Mouse (Mus musculus) hindbrain, embryonic 12.5 days (tissue): ENCODE data around the gene Sema3d. TPM values are rescaled to one million over a fixed set of nuclear protein-coding genes. Genes with fewer than 3 reads are reported as not detected.

Source experiments
- ATAC-seq: fragments of 200-750 bp; cut with Nextera tagmentation; 2 replicates; pipeline ENCODE4 v1.8.0; 2017; ENCODE audit warnings: moderate TSS enrichment; ENCODE audit not compliant: low FRiP score
- H3K27ac ChIP-seq: fragments of 300-500 bp; sonication (generic); 2 replicates; pipeline ENCODE4 v1.5.1; 2016; ENCODE audit warnings: mild to moderate bottlenecking
- H3K27me3 ChIP-seq: fragments of 300-500 bp; sonication (generic); 2 replicates; pipeline ENCODE4 v1.6.1; 2016; ENCODE audit warnings: mild to moderate bottlenecking
- H3K36me3 ChIP-seq: fragments of 300-500 bp; sonication (generic); 2 replicates; pipeline ENCODE4 v1.6.1; 2016; ENCODE audit warnings: mild to moderate bottlenecking
- H3K4me1 ChIP-seq: fragments of 300-500 bp; sonication (generic); 2 replicates; pipeline ENCODE4 v1.6.1; 2016
- H3K4me2 ChIP-seq: fragments of 300-500 bp; sonication (generic); replicated peaks from 2 replicates; pipeline ENCODE4 v1.6.1; 2016; ENCODE audit warnings: mild to moderate bottlenecking
- H3K4me3 ChIP-seq: fragments of 300-500 bp; sonication (generic); 2 replicates; pipeline ENCODE4 v1.5.1; 2016; ENCODE audit warnings: mild to moderate bottlenecking
- H3K9ac ChIP-seq: fragments of 300-500 bp; sonication (generic); 2 replicates; pipeline ENCODE4 v1.6.1; 2016; ENCODE audit warnings: mild to moderate bottlenecking, moderate library complexity
- H3K9me3 ChIP-seq: fragments of 300-500 bp; sonication (generic); replicated peaks from 2 replicates; pipeline ENCODE4 v1.6.1; 2016; ENCODE audit warnings: mild to moderate bottlenecking
- WGBS: fragments of 180-500 bp; shearing (Covaris S2); methylation state at CpG from one replicate; pipeline ENCODE4 v1.1.7; 2016; 5-methylcytosine and 5-hydroxymethylcytosine counted together
- polyA plus RNA-seq: library from polyadenylated mRNA; unstranded; fragments of >200 nt; fragmentation: Nextera tagmentation; extraction: Ambion mirVana; gene quantifications from 2 replicates; pipeline ENCODE4 v1.2.1, GENCODE M21; 2016

The Sema3d gene
- polyA plus RNA-seq, 1 experiment from 2014 or later = 5.4 TPM

- whole genome bisulfite sequencing = 89% methylated on average over 4 of the region's 4 CpGs
- no peak overlapping the region for H3K4me3 ChIP-seq
- no peaks in the 10 kb centered on the region for H3K36me3 ChIP-seq
- no peak for ATAC-seq
- no peaks in the 10 kb centered on the region for H3K9me3 ChIP-seq
- no peak overlapping the region for H3K9ac ChIP-seq
- no peaks in the 10 kb centered on the region for H3K4me1 ChIP-seq
- no peaks in the 10 kb centered on the region for H3K27me3 ChIP-seq
- H3K4me2 ChIP-seq = no peak overlapping the region
- no peak overlapping the region for H3K27ac ChIP-seq
These were observed 132.1 kb downstream of the Sema3d start for GRCm38 (mm10) chr5:12515283-12515682.

GRCm38 (mm10) chr5:12525235-12525767, 142.1 kb downstream of the Sema3d start:
- Histone ChIP-seq H3K36me3 (no peaks in the 10 kb centered on the region), H3K4me3 (no peak overlapping the region), H3K4me2 (no peak overlapping the region), H3K27me3 (no peaks in the 10 kb centered on the region), H3K27ac (no peak overlapping the region), H3K4me1 (no peaks in the 10 kb centered on the region), H3K9me3 (no peaks in the 10 kb centered on the region), H3K9ac (no peak overlapping the region)
- ATAC-seq = no peak
- whole genome bisulfite sequencing = 13% methylated on average over 4 of the region's 4 CpGs

- H3K4me1 ChIP-seq = no peaks in the 10 kb centered on the region
These were observed 145.4 kb downstream of the Sema3d start for GRCm38 (mm10) chr5:12528596-12528995.

GRCm38 (mm10) chr5:12529771-12530170, 146.6 kb downstream of the Sema3d start:
- ATAC-seq = peak; percentile 54; the same call in 1 of the 2 replicates
- no peaks in the 10 kb centered on the region for H3K4me1 ChIP-seq
- WGBS = 23% methylated on average over 1 of the region's 1 CpGs
- no peaks in the 10 kb centered on the region for H3K27me3 ChIP-seq
- H3K36me3 ChIP-seq = no peaks in the 10 kb centered on the region
- H3K27ac ChIP-seq = no peak overlapping the region
- H3K9ac ChIP-seq = no peak overlapping the region
- H3K4me2 ChIP-seq = no peak overlapping the region
- no peaks in the 10 kb centered on the region for H3K9me3 ChIP-seq
- H3K4me3 ChIP-seq = no peak overlapping the region

More at GRCm38 (mm10) chr5:12528596-12528995, 145.4 kb downstream of the Sema3d start:
- Histone ChIP-seq H3K27me3 (no peaks in the 10 kb centered on the region), H3K9ac (no peak overlapping the region), H3K36me3 (no peaks in the 10 kb centered on the region), H3K9me3 (no peaks in the 10 kb centered on the region), H3K4me3 (no peak overlapping the region), H3K27ac (no peak overlapping the region), H3K4me2 (no peak overlapping the region)
- no peak for ATAC-seq
- WGBS = 94% methylated on average over 2 of the region's 2 CpGs

GRCm38 (mm10) chr5:12541268-12541667, 158.1 kb downstream of the Sema3d start:
- Histone ChIP-seq H3K4me3 (no peak overlapping the region), H3K4me1 (no peaks in the 10 kb centered on the region), H3K27me3 (no peaks in the 10 kb centered on the region), H3K36me3 (no peaks in the 10 kb centered on the region), H3K9ac (no peak overlapping the region), H3K27ac (no peak overlapping the region), H3K4me2 (no peak overlapping the region), H3K9me3 (no peaks in the 10 kb centered on the region)
- 34% methylated on average over 2 of the region's 2 CpGs for WGBS
- no peak for ATAC-seq

- no peaks in the 10 kb centered on the region for H3K4me1 ChIP-seq
- H3K9ac ChIP-seq = no peak overlapping the region
- H3K27ac ChIP-seq = no peak overlapping the region
- 93% methylated on average over 8 of the region's 8 CpGs for WGBS
- H3K9me3 ChIP-seq = no peaks in the 10 kb centered on the region
- ATAC-seq = no peak
- H3K4me3 ChIP-seq = no peak overlapping the region
- no peaks in the 10 kb centered on the region for H3K27me3 ChIP-seq
- H3K4me2 ChIP-seq = no peak overlapping the region
- H3K36me3 ChIP-seq = no peaks in the 10 kb centered on the region
These were observed 166.0 kb downstream of the Sema3d start for GRCm38 (mm10) chr5:12549046-12549669.

GRCm38 (mm10) chr5:12555401-12555800, 172.2 kb downstream of the Sema3d start:
- H3K36me3 ChIP-seq = no peaks in the 10 kb centered on the region
- H3K4me3 ChIP-seq = no peak overlapping the region
- no peak overlapping the region for H3K27ac ChIP-seq
- H3K4me1 ChIP-seq = no peaks in the 10 kb centered on the region
- H3K9ac ChIP-seq = no peak overlapping the region
- no peaks in the 10 kb centered on the region for H3K9me3 ChIP-seq
- H3K4me2 ChIP-seq = no peak overlapping the region
- no peaks in the 10 kb centered on the region for H3K27me3 ChIP-seq
- no peak for ATAC-seq
- 87% methylated on average over 3 of the region's 3 CpGs for WGBS

GRCm38 (mm10) chr5:12557889-12558288, 174.7 kb downstream of the Sema3d start:
- no peak overlapping the region for H3K4me3 ChIP-seq
- H3K36me3 ChIP-seq = no peaks in the 10 kb centered on the region
- 55% methylated on average over 2 of the region's 2 CpGs for WGBS
- H3K4me1 ChIP-seq = no peaks in the 10 kb centered on the region
- H3K4me2 ChIP-seq = no peak overlapping the region
- ATAC-seq = no peak
- H3K27me3 ChIP-seq = no peaks in the 10 kb centered on the region
- H3K9me3 ChIP-seq = no peaks in the 10 kb centered on the region
- no peak overlapping the region for H3K9ac ChIP-seq
- H3K27ac ChIP-seq = no peak overlapping the region

- no peak for ATAC-seq
- no peaks in the 10 kb centered on the region for H3K4me1 ChIP-seq
- no peaks in the 10 kb centered on the region for H3K36me3 ChIP-seq
- H3K27ac ChIP-seq = no peak overlapping the region
- no peak overlapping the region for H3K9ac ChIP-seq
- H3K4me3 ChIP-seq = no peak overlapping the region
- H3K4me2 ChIP-seq = no peak overlapping the region
- no peaks in the 10 kb centered on the region for H3K27me3 ChIP-seq
- 21% methylated on average over 2 of the region's 2 CpGs for WGBS
- H3K9me3 ChIP-seq = no peaks in the 10 kb centered on the region
These were observed 178.6 kb downstream of the Sema3d start for GRCm38 (mm10) chr5:12561740-12562139.

- H3K4me1 ChIP-seq = no peaks in the 10 kb centered on the region
- no peak overlapping the region for H3K9ac ChIP-seq
- no peak overlapping the region for H3K4me2 ChIP-seq
- no peaks in the 10 kb centered on the region for H3K36me3 ChIP-seq
- H3K27ac ChIP-seq = no peak overlapping the region
- 37% methylated on average over 5 of the region's 5 CpGs for WGBS
- ATAC-seq = 0 out of 2 replicates have a peak, but pooled peaks have one; percentile 65
- H3K9me3 ChIP-seq = no peaks in the 10 kb centered on the region
- H3K4me3 ChIP-seq = no peak overlapping the region
- no peaks in the 10 kb centered on the region for H3K27me3 ChIP-seq
These were observed 179.0 kb downstream of the Sema3d start for GRCm38 (mm10) chr5:12562204-12562603.

GRCm38 (mm10) chr5:12563132-12563531, 179.9 kb downstream of the Sema3d start:
- no peak overlapping the region for H3K4me2 ChIP-seq
- ATAC-seq = no peak
- no peaks in the 10 kb centered on the region for H3K36me3 ChIP-seq
- no peak overlapping the region for H3K27ac ChIP-seq
- H3K4me1 ChIP-seq = no peaks in the 10 kb centered on the region
- H3K27me3 ChIP-seq = no peaks in the 10 kb centered on the region
- H3K9ac ChIP-seq = no peak overlapping the region
- H3K4me3 ChIP-seq = no peak overlapping the region
- 87% methylated on average over 11 of the region's 11 CpGs for WGBS
- no peaks in the 10 kb centered on the region for H3K9me3 ChIP-seq

GRCm38 (mm10) chr5:12564602-12565220, 181.5 kb downstream of the Sema3d start:
- Histone ChIP-seq H3K4me2 (no peak overlapping the region), H3K4me1 (no peaks in the 10 kb centered on the region), H3K4me3 (no peak overlapping the region), H3K27ac (no peak overlapping the region), H3K36me3 (no peaks in the 10 kb centered on the region), H3K9me3 (no peaks in the 10 kb centered on the region), H3K9ac (no peak overlapping the region), H3K27me3 (no peaks in the 10 kb centered on the region)
- 54% methylated on average over 2 of the region's 2 CpGs for WGBS
- ATAC-seq = peak; percentile 76; the same call in 1 of the 2 replicates

GRCm38 (mm10) chr5:12566568-12566967, 183.4 kb downstream of the Sema3d start:
- no peak overlapping the region for H3K4me3 ChIP-seq
- H3K9me3 ChIP-seq = no peaks in the 10 kb centered on the region
- H3K9ac ChIP-seq = no peak overlapping the region
- H3K4me1 ChIP-seq = no peaks in the 10 kb centered on the region
- H3K27ac ChIP-seq = no peak overlapping the region
- WGBS = 60% methylated on average over 1 of the region's 1 CpGs
- no peak for ATAC-seq
- H3K4me2 ChIP-seq = no peak overlapping the region
- H3K36me3 ChIP-seq = no peaks in the 10 kb centered on the region
- H3K27me3 ChIP-seq = no peaks in the 10 kb centered on the region
